Mouse (Mus musculus) lung, postnatal 0 days (tissue): Measurements from ENCODE around the gene Tmed10. TPM values are rescaled to one million over a fixed set of nuclear protein-coding genes. Genes with fewer than 3 reads are reported as not detected.
A peak's percentile ranks its signal among the peaks of the same experiment; 100 is the strongest.

Experiments
- ATAC-seq: fragments of 200-750 bp; cut with Nextera tagmentation; 2 replicates; pipeline ENCODE4 v1.8.0; 2017; ENCODE audit warnings: moderate library complexity
- DNase-seq: peaks from one replicate; pipeline ENCODE4 v3.0.0-alpha.2; 2016; ENCODE audit warnings: low spot score
- H3K27ac ChIP-seq: fragments of 300-500 bp; sonication (generic); 2 replicates; pipeline ENCODE4 v1.5.1; 2014; ENCODE audit warnings: antibody characterized with exemption, mild to moderate bottlenecking, low read length, mixed read lengths
- H3K27me3 ChIP-seq: fragments of 300-500 bp; sonication (generic); replicated peaks from 2 replicates; pipeline ENCODE4 v1.6.1; 2014; ENCODE audit warnings: low read length, mixed read lengths; ENCODE audit not compliant: insufficient read depth
- H3K36me3 ChIP-seq: fragments of 300-500 bp; sonication (generic); 2 replicates; pipeline ENCODE4 v1.6.1; 2014; ENCODE audit warnings: low read length, mixed read lengths; ENCODE audit not compliant: insufficient read depth
- H3K4me1 ChIP-seq: fragments of 300-500 bp; sonication (generic); 2 replicates; pipeline ENCODE4 v1.6.1; 2014; ENCODE audit warnings: antibody characterized with exemption, low read depth, low read length, mixed read lengths; ENCODE audit not compliant: insufficient read depth
- H3K4me2 ChIP-seq: fragments of 300-500 bp; sonication (generic); replicated peaks from 2 replicates; pipeline ENCODE4 v1.6.1; 2014; ENCODE audit warnings: low read depth, mild to moderate bottlenecking, low read length, moderate library complexity, mixed read lengths
- H3K4me3 ChIP-seq: fragments of 300-500 bp; sonication (generic); 2 replicates; pipeline ENCODE4 v1.5.1; 2014; ENCODE audit warnings: low read depth, low read length
- H3K9ac ChIP-seq: fragments of 300-500 bp; sonication (generic); replicated peaks from 2 replicates; pipeline ENCODE4 v1.6.1; 2014; ENCODE audit warnings: low read depth, mild to moderate bottlenecking
- H3K9me3 ChIP-seq: fragments of 300-500 bp; sonication (generic); 2 replicates; pipeline ENCODE4 v1.6.1; 2016; ENCODE audit warnings: low read length, mixed read lengths
- CTCF ChIP-seq: IDR thresholded peaks from 2 replicates; pipeline ENCODE4 v1.5.1; 2016; ENCODE audit warnings: antibody characterized with exemption, mild to moderate bottlenecking
- EP300 ChIP-seq: IDR thresholded peaks from 2 replicates; pipeline ENCODE4 v1.6.1; 2016; ENCODE audit warnings: antibody characterized with exemption, mild to moderate bottlenecking, control low read depth
- WGBS: fragments of 180-500 bp; shearing (Covaris S2); extraction: QIAGEN DNeasy Blood & Tissue Kit; methylation state at CpG from one replicate; pipeline ENCODE4 v1.1.7; 2014; 5-methylcytosine and 5-hydroxymethylcytosine counted together
- polyA plus RNA-seq: library from polyadenylated mRNA; unstranded; fragments of >200 nt; fragmentation: Nextera tagmentation; extraction: Ambion mirVana; gene quantifications from 2 replicates; pipeline ENCODE4 v1.2.1, GENCODE M21; 2015

Gene Tmed10
- 329 and 354 TPM in 2 replicates for polyA plus RNA-seq

GRCm38 (mm10) chr12:85374561-85375272 lies at the start of gene Tmed10:
Gene Tmed10, minus strand, starts transcription at chr12:85374847.
- ATAC-seq = peak; percentile 94

GRCm38 (mm10) chr12:85423236-85423635 lies 48.6 kb upstream of the Tmed10 start:
- Histone ChIP-seq H3K4me3 (no peak overlapping the region), H3K27me3 (no peaks in the 10 kb centered on the region), H3K4me2 (no peak overlapping the region), H3K9ac (no peak overlapping the region), H3K27ac (no peak overlapping the region), H3K9me3 (no peaks in the 10 kb centered on the region), H3K4me1 (peaks cover 8% of the 10 kb centered on the region; the same call in 1 of the 2 replicates), H3K36me3 (no peaks in the 10 kb centered on the region)
- ATAC-seq (no peak), DNase-seq (no peak)
- TF ChIP-seq EP300 (no peak), CTCF (no peak)
- 80% methylated on average over 11 of the region's 11 CpGs for WGBS

More at GRCm38 (mm10) chr12:85374561-85375272, at the start of gene Tmed10:
- Histone ChIP-seq H3K4me2 (peak within 1 kb of the TSS; percentile 72), H3K4me3 (peak within 1 kb of the TSS; percentile 71), H3K9ac (peak within 1 kb of the TSS; percentile 80), H3K27ac (peak within 1 kb of the TSS; percentile 91), H3K36me3 (no peaks in the 10 kb centered on the region), H3K9me3 (no peaks in the 10 kb centered on the region), H3K4me1 (peaks cover 9% of the 10 kb centered on the region; the same call in 1 of the 2 replicates), H3K27me3 (no peaks in the 10 kb centered on the region)
- 2% methylated on average over 36 of the region's 37 CpGs for WGBS
- peak; percentile 26 for TF ChIP-seq CTCF
- peak; percentile 88 for TF ChIP-seq EP300
- DNase-seq = peak; percentile 98

- Histone ChIP-seq H3K27ac (no peak overlapping the region), H3K4me3 (no peak overlapping the region), H3K36me3 (no peaks in the 10 kb centered on the region), H3K9ac (no peak overlapping the region), H3K4me2 (no peak overlapping the region), H3K4me1 (peaks cover 8% of the 10 kb centered on the region; the same call in 1 of the 2 replicates), H3K27me3 (no peaks in the 10 kb centered on the region), H3K9me3 (no peaks in the 10 kb centered on the region)
- DNase-seq (no peak), ATAC-seq (no peak)
- TF ChIP-seq CTCF (no peak), EP300 (no peak)
- WGBS = 64% methylated on average over 8 of the region's 8 CpGs
These were observed 47.9 kb upstream of the Tmed10 start for GRCm38 (mm10) chr12:85422536-85422935.

- no peak for DNase-seq
- Histone ChIP-seq H3K27ac (no peak overlapping the region), H3K9me3 (no peaks in the 10 kb centered on the region), H3K4me2 (no peak overlapping the region), H3K36me3 (no peaks in the 10 kb centered on the region), H3K4me1 (peaks cover 5% of the 10 kb centered on the region; the same call in 1 of the 2 replicates), H3K4me3 (no peak overlapping the region), H3K9ac (no peak overlapping the region), H3K27me3 (no peaks in the 10 kb centered on the region)
- TF ChIP-seq EP300 (no peak), CTCF (no peak)
- 70% methylated on average over 9 of the region's 9 CpGs for WGBS
- ATAC-seq = no peak
These were observed 46.3 kb upstream of the Tmed10 start for GRCm38 (mm10) chr12:85420945-85421344.

GRCm38 (mm10) chr12:85417845-85418244 lies 43.2 kb upstream of the Tmed10 start:
- TF ChIP-seq CTCF = no peak
- TF ChIP-seq EP300 = peak; percentile 87
- Histone ChIP-seq H3K27ac (no peak overlapping the region), H3K4me2 (no peak overlapping the region), H3K9ac (no peak overlapping the region), H3K4me3 (no peak overlapping the region), H3K4me1 (0 out of 2 replicates have a peak, but pooled peaks cover 3% of the 10 kb centered on the region), H3K27me3 (no peaks in the 10 kb centered on the region), H3K36me3 (no peaks in the 10 kb centered on the region), H3K9me3 (no peaks in the 10 kb centered on the region)
- 58% methylated on average over 9 of the region's 9 CpGs for WGBS
- DNase-seq (peak; percentile 72), ATAC-seq (peak; percentile 76)

GRCm38 (mm10) chr12:85416298-85416697 lies 41.7 kb upstream of the Tmed10 start:
- 61% methylated on average over 5 of the region's 5 CpGs for WGBS
- Histone ChIP-seq H3K27me3 (no peaks in the 10 kb centered on the region), H3K9ac (no peak overlapping the region), H3K4me3 (no peak overlapping the region), H3K4me1 (no peaks in the 10 kb centered on the region), H3K27ac (no peak overlapping the region), H3K9me3 (0 out of 2 replicates have a peak, but pooled peaks cover 4% of the 10 kb centered on the region), H3K36me3 (no peaks in the 10 kb centered on the region), H3K4me2 (no peak overlapping the region)
- TF ChIP-seq EP300 = no peak
- DNase-seq (no peak), ATAC-seq (no peak)
